Mouse (Mus musculus) CH12.LX (cell line): Measurements from ENCODE around the gene Dpp6.

ENCODE experiments used
- BHLHE40 ChIP-seq: IDR thresholded peaks from 2 replicates; pipeline ENCODE4 v1.6.1; 2011; ENCODE audit warnings: mild to moderate bottlenecking, low read depth, low read length, improper control_type of control experiment
- CTCF ChIP-seq, 2 experiments: IDR thresholded peaks in 1 of 2; conservative IDR thresholded peaks in 1 of 2; 2 replicates each; pipeline ENCODE4 v1.5.1; 2011 to 2012; ENCODE audit warnings: low read depth in 2 of 2, low read length in 2 of 2, improper control_type of control experiment in 1 of 2, inconsistent platforms in 1 of 2, mild to moderate bottlenecking in 1 of 2, moderate library complexity in 1 of 2
- POLR2A ChIP-seq: IDR thresholded peaks from 2 replicates; pipeline ENCODE4 v1.6.1; 2011; ENCODE audit warnings: low read depth, mild to moderate bottlenecking, improper control_type of control experiment, low read length

DNA sequence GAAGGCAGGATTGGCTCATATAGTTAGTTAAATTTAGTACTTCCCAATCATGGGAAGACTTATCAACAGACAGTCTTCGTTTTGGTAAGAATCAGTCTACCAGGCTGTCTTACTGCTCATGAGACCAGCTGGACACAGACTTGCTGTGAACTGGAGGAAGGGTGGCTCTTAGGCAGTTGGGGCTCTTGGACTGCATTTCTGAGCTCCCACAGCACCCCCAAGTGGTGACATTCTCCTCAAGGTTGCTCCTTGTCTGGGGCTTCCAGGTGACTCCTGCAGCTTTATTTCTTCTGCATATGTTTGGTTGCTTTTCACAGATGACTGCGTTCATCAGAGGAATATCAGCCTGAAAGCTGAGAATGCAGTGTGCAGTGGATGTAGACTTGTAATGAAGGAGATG lies 218.9 kb downstream of the Dpp6 start:
- no peak for TF ChIP-seq POLR2A
- TF ChIP-seq BHLHE40: no peak
- no peak for TF ChIP-seq CTCF (conservative IDR thresholded peaks at IDR 0.05 in 1 of 2, IDR thresholded peaks at IDR 0.05 in 1 of 2; ENCODE audit: low read depth in 2 of 2, low read length in 2 of 2)
